Mouse (Mus musculus) layer of hippocampus, adult 8-10 months (tissue): ENCODE results near the gene Tmed6. TPM values are rescaled to one million over a fixed set of nuclear protein-coding genes. Genes with fewer than 3 reads are reported as not detected.
A peak's percentile ranks its signal among the peaks of the same experiment; 100 is the strongest.
"Not testable (repeated sequence)": the region's sequence is repeated elsewhere in the genome, so short reads cannot be mapped to it uniquely, and the experiment has no call there.

Experiments
- DNase-seq, 2 experiments: peaks; one replicate each; pipeline ENCODE4 v3.0.0; 2022; ENCODE audit warnings: low spot score in 2 of 2
- total RNA-seq, 4 experiments: library from RNA; stranded (reverse); gene quantifications; 2 replicates each; pipeline ENCODE4 v1.2.4; 2022

Tmed6 gene
- not detected for total RNA-seq

DNA sequence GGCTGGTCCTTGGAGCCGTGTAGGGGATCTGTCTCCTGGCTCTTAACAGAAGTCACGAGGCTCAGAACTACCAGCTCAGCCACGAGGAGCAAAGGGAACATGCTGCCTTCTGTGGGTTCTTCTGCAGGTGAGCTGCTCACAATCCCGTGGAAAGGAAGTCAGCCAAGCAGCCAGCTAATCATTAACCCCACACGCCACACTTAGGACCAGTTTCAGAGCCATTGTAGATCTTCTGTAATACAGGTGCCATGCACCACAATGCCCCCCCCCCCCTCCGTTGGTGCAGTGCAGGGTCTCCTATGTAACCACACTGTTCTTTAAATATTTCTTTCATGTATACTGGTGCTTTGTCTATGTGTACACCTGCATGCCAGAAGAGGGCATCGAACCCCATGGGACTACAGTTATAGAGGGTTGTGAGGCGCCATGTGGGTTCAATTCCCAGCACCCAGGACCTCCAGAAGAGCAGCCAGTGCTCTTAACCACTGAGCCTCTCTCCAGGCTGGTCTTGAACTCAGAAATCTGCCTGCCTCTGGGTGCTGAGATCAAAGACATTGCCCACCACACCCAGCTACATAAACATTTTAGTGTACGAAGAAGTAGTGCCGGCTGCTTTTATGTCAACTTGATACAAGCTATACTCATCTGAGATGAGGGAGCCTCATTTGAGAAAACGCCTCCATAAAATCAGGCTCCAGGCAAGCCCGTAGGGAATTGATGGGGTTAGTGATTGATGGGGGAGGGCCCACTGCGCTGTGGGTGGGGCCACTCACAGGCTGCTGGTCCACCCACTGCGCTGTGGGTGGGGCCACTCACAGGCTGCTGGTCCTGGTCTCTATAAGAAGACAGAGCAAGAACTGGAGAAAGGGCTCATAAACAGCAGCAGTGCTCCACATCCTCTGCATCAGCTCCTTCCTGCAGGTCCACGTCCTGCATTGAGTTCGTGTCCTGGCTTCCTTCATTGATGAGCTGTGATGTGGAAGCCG, at the start of gene Tmed6:
Gene Tmed6 (minus strand): TSS at position 134 of the 986 bp plus-strand sequence.
- no peak for DNase-seq

DNA sequence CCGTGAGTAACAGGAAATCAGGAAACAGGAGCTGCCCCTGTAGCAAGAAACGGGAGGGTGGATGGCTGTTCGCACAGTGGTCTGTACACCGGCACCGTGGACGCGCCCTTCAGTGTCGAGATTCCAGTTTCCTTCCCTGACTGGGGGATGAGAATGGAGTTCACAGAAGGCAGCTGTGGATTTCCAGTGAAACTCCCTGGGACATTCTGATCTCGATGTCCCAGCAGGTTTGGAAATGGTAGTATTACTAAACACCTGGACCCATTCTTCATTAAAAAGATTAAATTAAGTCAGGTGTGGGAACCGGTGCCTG, 49.5 kb upstream of the Tmed6 start:
- no peak for DNase-seq

DNA sequence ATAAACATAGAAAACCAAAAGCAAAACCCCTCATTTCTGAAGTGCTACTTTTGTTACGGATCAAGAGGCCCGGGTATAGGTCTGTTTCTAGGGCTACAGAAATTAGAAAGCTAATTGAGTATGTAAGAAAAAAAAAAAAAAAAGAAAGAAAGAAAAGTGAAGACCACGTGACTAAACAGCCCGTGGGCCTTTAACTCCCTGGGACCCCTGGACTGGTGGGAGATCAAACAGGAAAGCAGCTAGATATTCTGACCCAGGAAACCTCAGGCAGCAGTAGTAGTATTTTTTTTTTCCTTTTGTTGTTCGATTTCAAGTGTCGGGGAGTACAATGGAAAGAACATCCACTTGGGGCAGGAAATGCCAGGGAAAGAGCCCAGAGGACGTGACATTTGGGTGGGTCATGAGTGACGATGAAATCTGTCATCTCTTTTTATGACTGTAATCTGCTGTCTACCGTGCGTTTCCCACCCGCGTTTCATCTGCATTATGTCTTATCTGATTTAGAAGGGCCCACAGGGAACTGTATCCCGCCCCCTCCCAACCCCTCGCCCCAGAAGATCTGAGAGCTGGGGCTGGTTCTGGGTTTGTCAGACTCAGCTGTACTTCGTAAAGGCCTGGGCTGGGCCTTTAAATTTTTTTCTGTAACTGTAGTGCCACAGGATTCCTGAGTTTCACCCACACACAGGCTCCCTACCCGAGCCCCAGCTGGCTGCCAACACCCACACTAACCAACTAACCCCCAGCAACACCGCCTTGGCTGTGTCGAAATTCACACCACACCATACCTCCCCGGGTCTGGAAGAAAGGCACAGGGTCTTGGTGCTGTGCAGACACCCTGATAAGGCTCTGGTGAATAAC, 48.9 kb upstream of the Tmed6 start:
- peak; percentile 35 to 45 for DNase-seq

DNA sequence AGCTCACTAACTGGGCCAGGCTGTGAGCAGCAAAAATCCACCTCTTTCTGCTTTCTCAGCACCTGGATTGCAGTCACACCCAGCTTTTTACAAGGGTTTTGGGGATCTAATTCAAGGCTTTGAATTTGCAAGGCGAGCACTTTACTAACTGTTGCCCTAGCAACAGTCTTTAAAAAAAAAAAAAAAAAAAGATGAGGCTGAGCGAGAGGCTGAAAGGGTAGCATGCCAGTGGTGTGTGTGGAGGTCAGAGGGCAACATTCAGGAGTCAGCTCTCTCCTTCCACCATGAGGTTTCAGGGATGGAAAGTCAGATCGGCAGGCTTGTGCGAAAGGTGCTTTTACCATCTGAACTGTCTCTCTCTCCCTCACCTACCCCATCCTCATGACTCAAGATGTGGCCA, 47.8 kb upstream of the Tmed6 start:
- DNase-seq, result no peak

DNA sequence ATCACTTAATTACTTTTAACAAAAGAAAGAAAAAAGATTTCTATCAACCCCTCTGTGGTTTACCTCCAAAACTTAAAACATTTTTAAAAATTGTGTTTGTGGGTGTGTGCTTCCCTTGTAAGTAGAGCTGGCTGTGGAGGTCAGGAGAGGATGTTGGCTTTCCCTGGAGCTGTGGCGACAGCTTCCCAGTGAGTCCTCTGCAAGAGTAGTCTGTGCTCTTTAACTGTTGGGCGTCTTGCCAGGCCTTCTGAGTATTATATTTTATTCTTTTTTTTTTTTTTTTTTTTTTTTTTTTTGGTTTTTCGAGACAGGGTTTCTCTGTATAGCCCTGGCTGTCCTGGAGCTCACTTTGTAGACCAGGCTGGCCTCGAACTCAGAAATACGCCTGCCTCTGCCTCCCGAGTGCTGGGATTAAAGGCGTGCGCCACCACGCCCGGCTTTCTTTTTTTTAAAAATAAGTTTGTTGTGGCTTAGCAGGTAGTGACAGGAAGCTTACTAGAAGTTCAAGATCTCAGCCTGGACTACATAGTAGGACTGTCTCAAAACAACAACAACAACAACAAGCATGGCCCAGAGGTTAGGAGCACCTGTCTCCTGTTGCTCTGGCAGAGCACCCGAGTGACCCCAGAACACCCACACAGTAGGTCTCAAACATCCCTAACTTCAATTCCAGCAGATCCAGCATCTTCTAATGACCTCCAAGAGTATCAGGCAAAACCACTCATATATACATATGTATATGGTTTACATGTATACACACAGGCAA, 46.1 kb upstream of the Tmed6 start:
- DNase-seq, result no peak

DNA sequence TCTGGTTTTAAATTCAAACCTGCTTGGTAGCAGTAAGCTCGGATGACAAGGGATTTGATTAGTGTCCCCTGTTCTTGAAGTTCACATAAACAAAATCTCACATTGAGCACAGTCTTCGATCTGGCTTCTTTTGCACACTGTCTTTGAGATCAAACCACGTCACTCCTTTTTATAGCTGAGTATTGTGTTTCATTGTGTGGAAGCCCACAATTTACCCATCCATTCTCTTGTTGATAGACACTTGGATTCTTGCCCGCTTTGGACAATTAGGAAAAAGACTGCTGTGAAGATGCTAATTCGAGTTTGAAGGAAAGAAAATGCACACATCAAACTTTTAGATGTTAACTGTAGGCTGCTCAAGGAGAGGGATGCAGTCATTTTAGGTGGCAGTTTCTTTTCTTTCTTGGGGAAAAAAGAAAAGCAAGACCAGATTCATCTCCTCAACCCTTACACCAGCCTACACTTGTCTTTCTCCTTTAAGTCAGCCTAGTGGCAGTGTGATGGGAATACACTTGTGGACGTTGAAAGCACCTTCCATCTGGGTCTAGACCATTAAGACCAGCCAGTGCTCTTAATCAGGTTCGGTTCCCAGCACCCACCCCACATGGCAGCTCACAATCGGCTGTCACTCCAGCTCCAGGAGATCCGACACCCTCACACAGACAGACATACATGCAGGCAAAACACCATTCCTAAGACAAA, 45.3 kb upstream of the Tmed6 start:
- DNase-seq, result no peak

DNA sequence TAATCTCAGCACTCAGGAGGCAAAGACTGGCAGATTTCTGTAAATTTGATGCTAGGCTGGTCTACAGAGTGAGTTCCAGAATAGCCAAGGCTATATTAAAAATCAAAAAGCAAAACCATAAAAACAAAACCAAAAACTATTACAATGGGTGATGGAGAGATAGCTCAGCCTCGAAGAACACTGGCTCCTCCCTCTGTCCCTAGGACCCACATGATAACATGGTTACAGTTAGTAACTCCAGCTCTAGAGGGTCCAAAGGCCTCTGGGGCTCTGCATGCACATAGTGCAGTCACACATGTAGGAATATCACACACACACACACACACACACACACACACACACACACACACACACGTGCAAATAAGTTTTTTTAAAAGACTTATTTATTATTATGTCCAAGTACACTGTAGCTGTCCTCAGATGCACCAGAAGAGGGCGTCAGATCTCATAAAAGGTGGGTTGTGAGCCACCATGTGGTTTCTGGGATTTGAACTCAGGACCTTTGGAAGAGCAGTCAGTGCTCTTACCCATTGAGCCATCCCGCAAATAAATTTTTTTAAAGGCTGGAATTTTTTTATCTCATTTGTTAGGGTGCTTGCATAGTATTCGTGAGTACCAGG, 44.5 kb upstream of the Tmed6 start:
- no peak for DNase-seq

DNA sequence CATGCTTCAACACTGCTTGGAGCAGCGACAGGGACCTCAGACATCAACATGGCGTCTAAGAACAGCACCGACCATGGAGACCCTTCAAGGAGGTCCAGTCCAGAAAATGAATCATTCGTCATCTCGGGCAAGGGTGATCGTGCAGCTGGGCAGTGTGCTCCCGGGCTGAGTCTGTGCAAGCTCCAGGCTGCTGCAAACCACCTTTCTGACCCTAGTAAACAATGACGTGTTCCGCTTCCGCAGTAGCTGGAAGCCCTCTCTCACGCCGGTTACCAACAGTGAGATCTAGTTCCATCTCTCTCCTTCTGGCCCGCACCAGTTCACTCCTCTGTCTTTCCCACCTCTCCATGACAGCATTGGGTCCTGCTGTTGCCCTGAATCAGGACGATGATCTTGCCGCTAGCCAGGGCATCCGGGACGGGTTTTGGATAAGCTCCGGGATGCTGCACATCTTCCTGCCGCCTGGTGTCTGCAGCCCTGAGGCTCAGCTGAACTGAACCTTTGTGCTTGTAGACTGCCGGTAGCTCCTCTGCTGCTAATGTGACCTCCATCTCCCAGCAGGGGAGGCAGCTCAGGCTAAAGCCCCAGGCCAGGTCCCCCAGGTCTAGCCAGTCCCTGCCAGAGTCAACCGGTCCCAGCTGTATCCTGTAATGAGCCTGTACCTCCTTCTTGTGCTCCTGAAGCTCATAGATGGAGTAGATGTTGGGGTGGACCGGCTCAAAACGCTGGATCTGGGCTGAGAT, 43.7 kb upstream of the Tmed6 start:
- no peak for DNase-seq

DNA sequence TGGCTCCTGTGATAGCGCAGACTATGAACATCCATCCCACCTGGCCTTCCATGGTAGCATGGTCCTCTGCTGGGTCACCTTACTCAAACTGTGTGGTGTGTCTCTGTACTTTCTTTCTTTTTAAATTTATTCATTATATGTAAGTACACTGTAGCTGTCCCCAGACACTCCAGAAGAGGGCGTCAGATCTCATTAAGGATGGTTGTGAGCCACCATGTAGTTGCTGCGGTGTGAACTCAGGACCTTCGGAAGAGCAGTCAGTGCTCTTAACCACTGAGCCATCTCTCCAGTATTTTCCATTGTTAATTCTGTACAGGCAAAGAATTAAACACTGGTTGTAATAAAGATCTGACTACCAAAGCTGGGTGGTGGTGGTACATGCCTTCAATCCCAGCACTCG, 42.6 kb upstream of the Tmed6 start:
- DNase-seq, result not testable (repeated sequence)

DNA sequence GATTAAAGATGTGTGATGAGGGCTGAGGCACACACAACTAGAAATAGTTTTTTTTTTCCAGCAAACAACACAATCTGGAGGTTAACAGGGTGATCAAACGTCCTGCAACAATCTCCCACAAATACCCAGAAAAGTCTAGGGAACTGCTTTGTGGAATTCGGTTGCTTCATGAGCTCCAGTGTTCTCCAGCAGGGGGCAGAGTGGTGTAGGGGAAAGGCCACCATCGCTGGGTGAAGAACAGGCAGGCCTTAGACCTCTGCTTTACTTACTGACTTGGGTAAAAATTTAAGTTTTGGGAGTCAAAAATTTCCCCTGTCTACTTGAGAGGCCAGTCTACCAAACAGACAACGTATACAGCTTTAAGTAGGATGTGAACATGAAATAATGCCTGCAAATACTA, 39.1 kb upstream of the Tmed6 start:
- peak; percentile 34 to 63 for DNase-seq

DNA sequence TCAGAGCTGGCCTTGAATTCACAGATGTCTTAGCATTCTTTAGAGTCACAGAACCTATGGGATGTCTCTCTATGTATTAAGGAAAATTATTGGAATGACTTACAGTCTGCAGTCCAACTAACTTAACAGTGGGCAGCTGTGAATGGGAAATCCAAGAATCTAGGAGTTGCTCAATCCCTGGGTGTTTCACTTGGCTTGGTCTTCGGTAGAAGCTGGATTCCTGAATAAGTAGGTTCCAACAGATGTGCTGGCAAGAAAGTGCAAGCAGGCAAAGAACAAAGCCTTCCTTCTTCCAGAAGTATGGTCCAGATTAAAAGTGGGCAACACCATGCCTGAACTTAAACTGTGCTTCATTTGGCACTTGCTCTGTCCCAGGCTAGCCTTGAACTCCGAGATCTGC, 35.2 kb upstream of the Tmed6 start:
- DNase-seq, result no peak

DNA sequence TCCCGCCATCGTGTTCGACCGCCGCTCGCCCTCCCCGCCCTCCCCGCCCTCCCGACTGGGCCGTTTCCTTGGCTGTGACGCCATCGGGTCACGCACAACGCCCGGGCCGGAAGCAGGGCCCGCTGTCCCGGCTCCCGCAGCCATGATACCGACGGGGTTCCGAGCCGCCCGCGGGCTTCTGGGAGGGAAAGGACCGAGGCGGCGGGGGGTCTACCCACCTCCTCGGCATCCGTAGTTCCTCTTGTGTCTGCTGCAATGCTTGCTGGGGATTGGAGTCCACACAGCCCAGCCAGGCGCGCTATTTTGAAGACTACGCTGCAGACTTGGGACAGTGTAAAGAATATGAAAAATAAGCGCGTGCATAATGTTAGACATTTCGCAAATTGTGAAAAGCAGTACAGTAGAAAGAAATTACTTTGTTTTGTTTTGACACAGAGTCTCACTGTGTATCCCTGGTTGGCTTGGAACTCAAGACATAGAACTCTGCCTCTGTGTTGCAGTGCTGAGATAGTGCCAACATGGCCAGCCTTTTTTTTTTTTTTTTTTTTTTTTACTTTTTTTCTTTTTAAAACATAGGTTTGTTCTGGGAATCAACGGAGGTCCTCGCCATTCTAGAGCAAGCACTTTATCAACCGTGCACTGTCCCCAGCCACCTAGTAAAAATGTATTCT, 31.1 kb upstream of the Tmed6 start, which contains the start of gene Terf2:
Gene Terf2 (minus strand): TSS at position 182 of the 671 bp plus-strand sequence.
- DNase-seq, result peak; percentile 93 to 94

DNA sequence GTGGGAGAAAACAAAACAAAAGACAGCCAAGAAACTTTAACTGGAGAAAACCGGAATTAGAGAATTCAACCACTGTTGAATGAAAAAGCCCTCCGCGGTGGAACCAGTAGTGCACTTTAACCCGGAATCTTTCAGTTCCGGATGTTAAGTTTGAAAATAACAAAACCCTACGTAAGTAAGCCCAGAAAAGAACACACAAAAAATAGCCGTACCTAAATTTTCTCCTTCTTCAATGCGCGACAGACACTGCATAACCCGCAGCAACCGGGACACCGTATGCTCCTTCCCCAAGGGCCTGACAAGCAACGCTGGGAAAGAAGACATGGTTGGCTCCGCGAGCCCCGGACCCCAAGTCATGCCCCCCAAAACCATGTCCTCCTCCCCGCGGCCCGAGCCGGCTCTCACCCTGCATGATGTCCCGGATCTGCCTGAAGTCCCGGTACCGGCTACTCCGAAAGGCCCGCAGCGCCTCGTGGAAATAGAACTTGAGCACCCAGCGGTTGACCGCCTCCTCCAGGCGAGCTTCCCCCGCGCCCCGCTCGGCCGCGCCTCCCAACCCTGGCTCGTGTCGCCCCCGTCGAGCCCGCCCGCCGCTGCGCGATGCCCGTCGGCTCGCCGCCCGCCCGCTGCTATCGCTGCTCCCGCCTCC, 30.4 kb upstream of the Tmed6 start:
- peak in 1 of 2 experiments; percentile 32 for DNase-seq

DNA sequence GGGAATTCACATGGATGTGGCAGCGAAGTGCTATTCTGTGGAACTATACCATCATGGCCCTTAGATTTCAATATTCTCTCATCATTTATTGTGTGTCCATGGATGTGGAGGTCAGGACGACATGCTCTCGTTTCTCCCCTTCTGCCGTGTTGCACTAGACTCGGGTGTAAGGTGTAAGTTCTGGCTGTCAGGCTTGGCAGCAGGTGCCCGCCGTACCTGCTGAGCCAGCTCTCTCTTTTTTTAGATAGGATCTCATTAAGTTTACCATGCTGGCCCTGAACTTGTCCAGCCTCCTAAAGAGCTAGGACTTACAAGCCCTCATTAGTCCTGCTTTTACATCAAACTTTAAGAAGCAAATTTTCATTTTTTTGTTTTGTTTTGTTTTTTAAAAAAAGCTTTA, 25.1 kb upstream of the Tmed6 start:
- DNase-seq, result no peak

DNA sequence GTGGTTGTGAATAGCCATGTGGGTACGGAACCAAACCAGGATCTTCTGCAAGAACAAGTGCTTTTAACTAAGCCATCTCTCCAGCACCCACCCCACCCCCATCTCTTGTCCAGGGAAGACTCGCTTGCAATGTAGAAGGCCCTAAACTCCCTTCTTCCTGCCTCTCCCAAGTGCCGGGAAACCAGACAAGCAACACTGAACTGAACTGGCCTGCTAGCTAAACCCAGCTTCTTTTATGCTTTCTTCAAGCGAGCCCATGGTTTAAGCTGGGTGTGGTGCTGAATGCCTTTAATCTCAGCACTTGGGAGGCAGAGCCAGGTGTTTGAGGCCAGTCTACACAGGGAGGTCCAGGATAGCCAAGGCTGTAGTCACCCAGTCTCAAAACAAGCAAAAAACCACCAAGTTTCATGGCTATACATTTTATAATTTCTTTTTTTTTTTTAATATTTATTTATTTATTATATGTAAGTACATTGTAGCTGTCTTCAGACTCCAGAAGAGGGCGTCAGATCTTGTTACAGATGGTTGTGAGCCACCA, 23.2 kb upstream of the Tmed6 start:
- no peak for DNase-seq

DNA sequence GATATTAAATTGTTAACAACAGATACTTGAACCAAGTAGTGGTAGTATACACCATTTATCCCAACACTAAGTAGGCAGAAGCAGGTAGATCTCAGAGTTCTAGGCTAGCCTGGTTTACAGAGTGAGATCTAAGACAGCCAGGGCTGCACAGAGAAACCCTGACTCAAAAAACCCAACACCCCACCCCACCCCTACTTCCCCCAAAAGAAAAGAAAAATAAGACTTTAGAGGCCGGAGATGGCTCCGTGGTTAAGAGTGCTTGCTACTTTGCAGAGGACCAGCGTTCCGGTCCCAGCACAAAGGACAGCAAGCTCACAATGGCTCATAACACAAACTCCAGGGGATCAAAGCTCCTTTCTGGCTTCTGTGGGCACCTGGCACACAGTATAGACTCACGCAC, 20.6 kb upstream of the Tmed6 start:
- no peak for DNase-seq

DNA sequence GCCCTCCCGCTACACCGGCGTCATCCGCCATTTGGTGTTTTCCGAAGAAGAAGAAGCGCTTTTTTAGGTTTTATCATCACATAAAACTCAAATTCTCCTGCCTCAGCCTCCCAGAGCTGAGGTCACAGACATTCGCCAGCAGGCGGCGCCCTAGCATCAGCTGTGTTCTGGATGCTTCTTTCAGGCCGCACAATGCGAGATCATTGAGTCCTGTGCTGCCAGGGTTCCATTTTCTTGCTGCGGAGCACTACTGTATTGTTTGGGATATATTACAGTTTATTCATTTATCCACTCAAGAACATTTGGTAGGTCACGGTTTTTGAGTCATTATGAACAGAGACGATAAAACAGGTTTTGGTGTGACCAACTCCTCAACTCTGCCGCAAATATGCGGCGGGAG, 19.9 kb upstream of the Tmed6 start:
- DNase-seq, result no peak

DNA sequence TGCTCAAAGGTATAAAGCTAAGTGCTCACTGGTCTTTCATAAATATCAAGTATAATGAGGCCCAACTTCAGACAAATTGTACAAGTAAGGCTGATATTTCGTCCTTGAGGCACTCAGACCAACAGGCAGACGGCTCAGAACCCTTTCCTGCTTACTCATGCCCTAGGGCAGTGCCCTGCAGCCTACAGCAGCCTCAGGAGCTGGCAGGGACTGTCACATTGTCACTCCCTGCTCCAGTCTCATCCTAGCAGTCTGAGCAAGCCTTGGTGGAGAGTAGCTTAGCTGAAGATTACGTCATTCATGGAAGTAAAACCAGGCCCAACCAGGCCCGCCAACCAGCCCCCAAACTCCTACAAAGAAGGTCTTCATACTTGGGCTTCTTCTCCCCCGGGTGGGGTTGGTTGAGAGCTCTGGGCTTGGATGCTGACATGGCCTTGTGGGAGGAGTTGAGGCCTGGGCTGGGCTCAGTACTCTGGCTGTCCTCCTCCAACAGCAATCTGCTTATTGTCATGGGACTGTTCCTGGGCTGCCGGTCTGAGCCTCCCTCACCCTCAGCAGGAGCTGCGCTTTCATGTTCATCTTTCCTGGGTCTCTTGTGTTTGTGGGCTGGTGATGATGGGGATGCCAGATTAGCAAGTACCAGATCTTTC, 10.9 kb upstream of the Tmed6 start:
- DNase-seq, result no peak
